Mouse (Mus musculus) intestine, postnatal 0 days (tissue): ENCODE data around the gene Usp24. TPM values are rescaled to one million over a fixed set of nuclear protein-coding genes. Genes with fewer than 3 reads are reported as not detected.

ENCODE experiments used
- ATAC-seq: fragments of 200-750 bp; cut with Nextera tagmentation; 2 replicates; pipeline ENCODE4 v1.8.0; 2017; ENCODE audit warnings: mild to moderate bottlenecking, moderate TSS enrichment, moderate library complexity
- H3K27ac ChIP-seq: fragments of 300-500 bp; sonication (generic); 2 replicates; pipeline ENCODE4 v1.5.1; 2014; ENCODE audit warnings: mild to moderate bottlenecking, low read depth, low read length, moderate library complexity
- H3K27me3 ChIP-seq: fragments of 300-500 bp; sonication (generic); replicated peaks from 2 replicates; pipeline ENCODE4 v1.6.1; 2014; ENCODE audit warnings: low read length, mixed read lengths; ENCODE audit not compliant: control insufficient read depth, insufficient read depth
- H3K36me3 ChIP-seq: fragments of 300-500 bp; sonication (generic); 2 replicates; pipeline ENCODE4 v1.6.1; 2014; ENCODE audit warnings: mild to moderate bottlenecking, moderate library complexity; ENCODE audit not compliant: control insufficient read depth, insufficient read depth
- H3K4me1 ChIP-seq: fragments of 300-500 bp; sonication (generic); replicated peaks from 2 replicates; pipeline ENCODE4 v1.6.1; 2014; ENCODE audit warnings: antibody characterized with exemption, low read length, mixed read lengths; ENCODE audit not compliant: control insufficient read depth, insufficient read depth
- H3K4me2 ChIP-seq: fragments of 300-500 bp; sonication (generic); replicated peaks from 2 replicates; pipeline ENCODE4 v1.6.1; 2014; ENCODE audit warnings: low read depth, mild to moderate bottlenecking, moderate library complexity
- H3K4me3 ChIP-seq: fragments of 300-500 bp; sonication (generic); 2 replicates; pipeline ENCODE4 v1.5.1; 2014; ENCODE audit warnings: low read depth, low read length
- H3K9ac ChIP-seq: fragments of 300-500 bp; sonication (generic); 2 replicates; pipeline ENCODE4 v1.6.1; 2014; ENCODE audit warnings: mild to moderate bottlenecking, low read depth, low read length
- H3K9me3 ChIP-seq: fragments of 300-500 bp; sonication (generic); 2 replicates; pipeline ENCODE4 v1.6.1; 2016; ENCODE audit warnings: mixed run types; ENCODE audit not compliant: control insufficient read depth
- CTCF ChIP-seq: sonication (generic); IDR thresholded peaks from 2 replicates; pipeline ENCODE4 v1.5.1; 2016; ENCODE audit warnings: low read depth, mild to moderate bottlenecking, control low read depth, antibody characterized with exemption, moderate library complexity
- whole genome bisulfite sequencing: fragments of 180-500 bp; shearing (Covaris S2); extraction: QIAGEN DNeasy Blood & Tissue Kit; methylation state at CpG from one replicate; pipeline ENCODE4 v1.1.7; 2014; 5-methylcytosine and 5-hydroxymethylcytosine counted together
- polyA plus RNA-seq: library from polyadenylated mRNA; unstranded; fragments of >200 nt; fragmentation: Nextera tagmentation; extraction: Ambion mirVana; gene quantifications from 2 replicates; pipeline ENCODE4 v1.2.1, GENCODE M21; 2015

Usp24 gene
- polyA plus RNA-seq, 1 experiment from 2014 or later, result 5.3 TPM

DNA sequence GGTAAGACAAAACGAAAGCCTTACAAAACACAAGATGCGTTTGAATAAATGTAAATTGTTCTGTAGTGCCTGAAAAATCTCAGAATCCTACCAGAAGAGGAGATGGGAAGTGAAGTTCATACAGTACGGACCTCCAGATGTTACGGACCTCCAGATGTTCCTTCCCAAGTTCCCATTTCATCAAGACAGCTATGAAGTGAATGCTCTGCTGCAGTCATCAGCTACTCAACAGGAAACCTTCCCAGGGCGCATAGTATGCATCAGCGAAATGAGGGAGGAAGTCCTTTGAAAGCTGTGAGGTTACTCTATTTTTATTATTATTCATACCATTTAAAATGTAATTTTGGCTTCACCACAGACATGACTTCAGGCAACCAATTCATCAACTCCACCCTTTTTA lies 14.7 kb upstream of the Usp24 start:
- TF ChIP-seq CTCF, result no peak
- H3K36me3 ChIP-seq, result no peaks in the 10 kb centered on the region
- ATAC-seq, result no peak
- H3K9ac ChIP-seq, result no peak overlapping the region
- H3K4me3 ChIP-seq, result no peak overlapping the region
- no peaks in the 10 kb centered on the region for H3K4me1 ChIP-seq
- H3K4me2 ChIP-seq, result no peak overlapping the region
- no peaks in the 10 kb centered on the region for H3K9me3 ChIP-seq
- no peak overlapping the region for H3K27ac ChIP-seq
- H3K27me3 ChIP-seq, result no peaks in the 10 kb centered on the region
- WGBS, result 67% methylated on average over 6 of the region's 6 CpGs

DNA sequence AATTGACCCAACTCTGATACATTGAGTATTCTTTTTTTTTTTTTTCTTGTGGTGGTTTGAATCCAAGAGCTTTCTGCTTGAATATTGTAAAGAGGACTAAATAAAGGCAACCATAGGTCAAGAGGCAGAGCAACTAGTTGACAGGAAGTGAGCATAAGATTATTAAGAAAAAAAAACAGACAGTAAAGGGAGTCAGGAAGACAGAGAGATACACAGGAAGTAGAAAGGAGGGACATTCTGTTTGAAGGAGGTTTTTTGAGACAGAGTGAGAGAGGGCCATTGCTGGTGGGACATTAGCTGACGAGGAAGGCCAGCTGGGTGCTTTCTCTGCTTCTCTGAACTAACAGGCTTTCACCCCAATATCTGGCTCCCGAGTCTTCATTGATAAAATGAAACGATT lies 7.9 kb upstream of the Usp24 start:
- 95% methylated on average over 3 of the region's 3 CpGs for WGBS
- no peak for ATAC-seq

DNA sequence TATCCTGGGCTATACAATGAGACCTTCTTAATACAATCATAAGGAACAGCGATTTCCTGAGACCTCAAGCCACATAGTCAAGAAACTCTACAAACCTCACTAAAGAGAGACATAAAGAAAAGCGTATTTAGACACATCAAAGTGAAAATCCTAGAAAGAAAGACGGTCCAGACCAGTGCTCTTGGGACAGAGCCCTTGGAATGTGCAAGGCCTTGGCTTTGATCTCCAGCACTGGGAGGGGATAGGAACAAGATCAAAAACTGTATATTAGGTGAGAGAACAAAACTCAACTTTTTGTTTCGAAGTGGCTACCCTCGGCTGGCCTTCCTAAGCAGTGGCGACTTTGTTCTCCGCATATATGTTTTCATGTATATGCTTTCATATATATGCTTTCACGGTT lies 3.4 kb upstream of the Usp24 start:
- no peak overlapping the region for H3K4me2 ChIP-seq

More for the DNA sequence above, 7.9 kb upstream of the Usp24 start:
- no peak overlapping the region for H3K4me2 ChIP-seq
- TF ChIP-seq CTCF, result no peak
- no peaks in the 10 kb centered on the region for H3K4me1 ChIP-seq
- no peak overlapping the region for H3K4me3 ChIP-seq
- no peak overlapping the region for H3K27ac ChIP-seq
- no peaks in the 10 kb centered on the region for H3K27me3 ChIP-seq
- no peaks in the 10 kb centered on the region for H3K36me3 ChIP-seq
- no peak overlapping the region for H3K9ac ChIP-seq
- no peaks in the 10 kb centered on the region for H3K9me3 ChIP-seq

DNA sequence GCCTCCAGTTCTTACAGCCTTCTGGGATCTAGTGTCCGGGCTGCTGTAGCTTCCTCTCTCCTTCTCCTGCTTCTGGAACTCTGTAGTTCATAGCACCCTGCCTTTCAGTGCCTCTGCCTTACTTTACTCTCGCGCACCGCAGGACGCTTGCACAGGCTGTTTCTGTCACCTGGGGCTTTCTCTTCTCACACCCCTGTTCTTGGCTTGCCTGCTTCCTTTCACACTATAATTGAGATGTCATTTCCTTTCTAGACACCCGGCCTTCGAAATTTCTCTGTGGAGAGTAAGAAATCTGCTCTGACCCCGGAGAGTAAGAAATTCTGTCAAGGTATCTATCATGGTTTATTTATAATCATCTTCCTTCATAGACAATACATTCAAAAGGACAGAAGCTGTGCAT lies 2.9 kb upstream of the Usp24 start:
- H3K4me3 ChIP-seq, result no peak overlapping the region
- no peak overlapping the region for H3K9ac ChIP-seq
- H3K9me3 ChIP-seq, result no peaks in the 10 kb centered on the region
- WGBS, result 85% methylated on average over 8 of the region's 8 CpGs
- ATAC-seq, result no peak
- TF ChIP-seq CTCF, result no peak
- H3K36me3 ChIP-seq, result no peaks in the 10 kb centered on the region
- H3K27ac ChIP-seq, result no peak overlapping the region
- H3K27me3 ChIP-seq, result no peaks in the 10 kb centered on the region
- no peak overlapping the region for H3K4me2 ChIP-seq
- no peaks in the 10 kb centered on the region; the same call in 1 of the 2 replicates for H3K4me1 ChIP-seq

More for the DNA sequence above, 3.4 kb upstream of the Usp24 start:
- 85% methylated on average over 8 of the region's 8 CpGs for WGBS
- Histone ChIP-seq H3K27ac (no peak overlapping the region), H3K36me3 (no peaks in the 10 kb centered on the region), H3K4me1 (no peaks in the 10 kb centered on the region; the same call in 1 of the 2 replicates), H3K27me3 (no peaks in the 10 kb centered on the region), H3K9ac (no peak overlapping the region), H3K9me3 (no peaks in the 10 kb centered on the region), H3K4me3 (no peak overlapping the region)
- TF ChIP-seq CTCF, result no peak
- no peak for ATAC-seq

DNA sequence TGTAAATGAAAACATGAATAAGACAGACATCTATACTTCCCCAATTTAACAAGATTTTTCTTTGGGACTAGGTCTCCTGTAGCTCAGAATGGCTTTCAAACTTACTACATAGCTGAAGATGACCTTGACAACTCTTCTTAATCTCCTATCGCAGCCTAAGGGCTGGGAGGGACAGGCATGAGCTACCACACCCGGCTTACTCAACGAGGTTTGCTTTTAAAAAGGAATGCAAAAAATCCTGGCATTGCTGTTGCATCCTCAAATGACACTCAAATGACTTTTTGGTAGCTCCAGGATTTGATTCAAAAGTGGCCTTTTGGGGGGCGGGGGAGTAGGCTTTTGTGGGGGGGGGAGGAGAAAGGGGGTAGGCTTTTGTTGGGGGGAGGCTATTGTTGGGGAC lies 2.1 kb upstream of the Usp24 start:
- 46% methylated on average over 4 of the region's 4 CpGs for WGBS
- no peak overlapping the region for H3K27ac ChIP-seq
- no peak for ATAC-seq

DNA sequence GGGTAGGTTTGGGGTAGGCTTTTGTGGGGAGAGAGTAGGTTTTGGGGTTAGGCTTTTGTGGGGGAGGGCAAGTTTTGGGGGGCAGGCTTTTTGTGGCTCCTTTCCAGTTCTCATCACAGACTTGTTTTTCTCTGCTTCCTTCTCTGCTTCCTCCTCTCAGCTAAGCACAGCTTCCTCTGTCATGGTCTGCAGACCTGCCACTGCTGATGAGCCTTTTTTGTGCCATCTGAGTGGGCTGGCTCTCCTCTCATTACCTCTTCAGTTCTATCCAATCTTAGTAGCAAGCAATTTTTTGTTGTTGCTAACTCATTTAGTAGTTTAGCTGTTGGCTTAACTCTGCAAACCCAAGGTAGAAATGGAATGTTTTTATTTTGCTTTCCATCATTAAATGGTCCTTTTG lies 1.7 kb upstream of the Usp24 start:
- no peak overlapping the region for H3K9ac ChIP-seq
- H3K9me3 ChIP-seq, result no peaks in the 10 kb centered on the region
- no peaks in the 10 kb centered on the region for H3K27me3 ChIP-seq
- no peak overlapping the region for H3K4me2 ChIP-seq
- no peak overlapping the region for H3K4me3 ChIP-seq
- no peak for TF ChIP-seq CTCF
- no peaks in the 10 kb centered on the region; the same call in 1 of the 2 replicates for H3K4me1 ChIP-seq
- no peaks in the 10 kb centered on the region for H3K36me3 ChIP-seq
- no peak for ATAC-seq
- no peak overlapping the region for H3K27ac ChIP-seq

More for the DNA sequence above, 2.1 kb upstream of the Usp24 start:
- no peaks in the 10 kb centered on the region for H3K9me3 ChIP-seq
- no peak overlapping the region for H3K9ac ChIP-seq
- no peaks in the 10 kb centered on the region for H3K27me3 ChIP-seq
- no peaks in the 10 kb centered on the region; the same call in 1 of the 2 replicates for H3K4me1 ChIP-seq
- TF ChIP-seq CTCF, result no peak
- no peak overlapping the region for H3K4me3 ChIP-seq
- H3K36me3 ChIP-seq, result no peaks in the 10 kb centered on the region
- H3K4me2 ChIP-seq, result no peak overlapping the region
